Mouse (Mus musculus): ENCODE measurements around the gene Pou6f2.

- TF ChIP-seq CTCF (IDR thresholded peaks at IDR 0.05; ENCODE audit: borderline replicate concordance, insufficient read depth, low read length) (no peak), POLR2A (IDR thresholded peaks at IDR 0.05; ENCODE audit: low read depth, low read length) (no peak)
Measured at GRCm38 (mm10) chr13:18131324-18131723, 266.2 kb downstream of the Pou6f2 start.
